8 mouse cellular contexts compared by ENCODE assay signal in the genomic region with DNA sequence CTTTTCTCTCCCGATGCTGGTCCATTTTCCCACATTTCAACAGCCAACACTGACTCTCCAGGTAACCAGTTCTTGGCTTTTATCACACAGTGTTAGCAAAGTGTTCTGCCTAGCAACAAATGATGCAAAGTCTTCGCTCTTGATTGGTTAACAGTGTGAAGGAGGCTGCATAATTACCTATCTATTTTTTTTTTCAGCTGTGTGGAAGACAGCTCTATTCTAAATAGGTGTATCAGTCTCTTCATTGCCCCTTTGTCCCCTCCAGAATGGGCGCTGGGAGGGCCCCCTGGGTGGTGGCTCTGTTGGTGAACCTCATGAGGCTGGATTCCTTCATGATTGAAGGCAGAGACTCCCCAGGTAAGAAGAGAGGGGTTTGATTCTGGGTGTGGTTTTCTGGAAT. TPM values are rescaled to one million over a fixed set of nuclear protein-coding genes. Genes with fewer than 3 reads are reported as not detected.
DNase-seq lines count a peak whose midpoint lies in the region.

TSS of gene H2-Ob (plus strand) at position 198 of the 400 bp plus-strand sequence.

- intact Hi-C loops in heart, postnatal 25 days (cut with DNase I), result loop anchor here (5.0 kb wide), 1 partner anchor 161 kb away; no protein-coding TSS in a partner anchor
- intact Hi-C loops in heart, postnatal 10 days (cut with DNase I), result loop anchor here (5.0 to 10.0 kb wide), 2 partner anchors 134 to 161 kb away; no protein-coding TSS in a partner anchor

- DNase-seq in heart, adult 18-20 months, result peak; percentile 51 to 66
- no peak for DNase-seq in heart, postnatal 25 days (ENCODE audit: low spot score)
- peak; percentile 45 for DNase-seq in testis, postnatal 10 days (ENCODE audit: low spot score)
- no peak for DNase-seq in testis, postnatal 14 days (ENCODE audit: low spot score)
- DNase-seq in heart, postnatal 10 days, result peak; percentile 59 to 69
- DNase-seq in lung, postnatal 25 days (ENCODE audit: low spot score), result peak; percentile 76
- DNase-seq in cerebellum, adult 9-10 months, result no peak
- no peak for DNase-seq in layer of hippocampus, adult 9-10 months (ENCODE audit: low spot score)

RNA-seq across cellular contexts. Expression of gene H2-Ob, which starts in this region (rescaled TPM):
- total RNA-seq in heart, adult 18-20 months (2021), result 1 to 10 TPM in 1 of 2 experiments, under 1 TPM in 1; 0.77 to 5.7 TPM
- 1 to 10 TPM in 1 of 2 experiments, under 1 TPM in 1; 0.70 to 1.5 TPM for total RNA-seq in heart, postnatal 25 days (2021)
- total RNA-seq in heart, postnatal 10 days (2021), result under 1 TPM; 0.77 to 0.92 TPM

Comparison
In these comparisons a context has a peak if more than half of its experiments do, and no peak if none do; other contexts are left out.
1. DNase-seq: peak in heart, adult 18-20 months (2 of 2), testis, postnatal 10 days (single experiment) and lung, postnatal 25 days (single experiment); none in heart, postnatal 25 days (single experiment), testis, postnatal 14 days (single experiment), cerebellum, adult 9-10 months (single experiment) and layer of hippocampus, adult 9-10 months (single experiment).
2. Peak in DNase-seq in heart, postnatal 10 days; RNA of the gene not detected or under 1 TPM.